Mouse (Mus musculus): ENCODE results near the gene Sinhcaf. TPM values are rescaled to one million over a fixed set of nuclear protein-coding genes. Genes with fewer than 3 reads are reported as not detected.

Gene Sinhcaf
- total and polyA plus RNA-seq, 2 experiments from 2014 or later: 19.1 to 19.2 TPM

GRCm38 (mm10) chr6:148986003-148986402 lies 39.7 kb upstream of the Sinhcaf start:
- Histone ChIP-seq H3K36me3 (ENCODE audit: insufficient read depth, low read length) (no peaks in the 10 kb centered on the region), H3K4me2 (ENCODE audit: low read depth, low read length) (no peak overlapping the region), H3K27ac (no peak overlapping the region), H3K4me3 (ENCODE audit: low read length) (no peak overlapping the region), H3K9ac (replicated peaks; ENCODE audit: low read length) (no peak overlapping the region), H3K27me3 (ENCODE audit: insufficient read depth, low read length) (no peaks in the 10 kb centered on the region), H3K9me3 (ENCODE audit: low read length) (no peaks in the 10 kb centered on the region), H3K4me1 (ENCODE audit: insufficient read depth, low read length) (no peaks in the 10 kb centered on the region)
- no peak for DNase-seq (ENCODE audit: low spot score)
- WGBS: 90% methylated on average over 4 of the region's 4 CpGs
- ATAC-seq: no peak
- TF ChIP-seq CTCF (IDR thresholded peaks at IDR 0.05; ENCODE audit: low read depth): no peak

GRCm38 (mm10) chr6:148980495-148980894 lies 34.2 kb upstream of the Sinhcaf start:
- no peak for ATAC-seq
- H3K9me3 ChIP-seq (ENCODE audit: low read length): no peaks in the 10 kb centered on the region
- WGBS: 62% methylated on average over 2 of the region's 3 CpGs

GRCm38 (mm10) chr6:148975096-148975495 lies 28.8 kb upstream of the Sinhcaf start:
- H3K36me3 ChIP-seq (ENCODE audit: insufficient read depth, low read length): no peaks in the 10 kb centered on the region
- no peak overlapping the region for H3K9ac ChIP-seq (replicated peaks; ENCODE audit: low read length)
- no peak for TF ChIP-seq CTCF (IDR thresholded peaks at IDR 0.05; ENCODE audit: low read depth)
- no peaks in the 10 kb centered on the region for H3K4me1 ChIP-seq (ENCODE audit: insufficient read depth, low read length)
- no peak for DNase-seq (ENCODE audit: low spot score)
- H3K9me3 ChIP-seq (ENCODE audit: low read length): no peaks in the 10 kb centered on the region
- ATAC-seq: no peak
- H3K4me3 ChIP-seq (ENCODE audit: low read length): no peak overlapping the region
- no peaks in the 10 kb centered on the region for H3K27me3 ChIP-seq (ENCODE audit: insufficient read depth, low read length)
- no peak overlapping the region for H3K27ac ChIP-seq
- 95% methylated on average over 3 of the region's 3 CpGs for WGBS
- H3K4me2 ChIP-seq (ENCODE audit: low read depth, low read length): no peak overlapping the region

More at GRCm38 (mm10) chr6:148980495-148980894, 34.2 kb upstream of the Sinhcaf start:
- Histone ChIP-seq H3K27me3 (ENCODE audit: insufficient read depth, low read length) (no peaks in the 10 kb centered on the region), H3K4me3 (ENCODE audit: low read length) (no peak overlapping the region), H3K9ac (replicated peaks; ENCODE audit: low read length) (no peak overlapping the region), H3K4me2 (ENCODE audit: low read depth, low read length) (no peak overlapping the region), H3K27ac (no peak overlapping the region), H3K36me3 (ENCODE audit: insufficient read depth, low read length) (no peaks in the 10 kb centered on the region), H3K4me1 (ENCODE audit: insufficient read depth, low read length) (no peaks in the 10 kb centered on the region)
- no peak for DNase-seq (ENCODE audit: low spot score)
- no peak for TF ChIP-seq CTCF (IDR thresholded peaks at IDR 0.05; ENCODE audit: low read depth)

- Histone ChIP-seq H3K36me3 (ENCODE audit: insufficient read depth, low read length) (no peaks in the 10 kb centered on the region), H3K27me3 (ENCODE audit: insufficient read depth, low read length) (no peaks in the 10 kb centered on the region), H3K27ac (no peak overlapping the region), H3K9me3 (ENCODE audit: low read length) (no peaks in the 10 kb centered on the region), H3K4me3 (ENCODE audit: low read length) (no peak overlapping the region), H3K4me1 (ENCODE audit: insufficient read depth, low read length) (no peaks in the 10 kb centered on the region), H3K9ac (replicated peaks; ENCODE audit: low read length) (no peak overlapping the region), H3K4me2 (ENCODE audit: low read depth, low read length) (no peak overlapping the region)
- ATAC-seq (no peak), DNase-seq (ENCODE audit: low spot score) (no peak)
- WGBS: 78% methylated on average over 2 of the region's 2 CpGs
- no peak for TF ChIP-seq CTCF (IDR thresholded peaks at IDR 0.05; ENCODE audit: low read depth)
Measured at GRCm38 (mm10) chr6:148972891-148973290, 26.6 kb upstream of the Sinhcaf start.

- Histone ChIP-seq H3K36me3 (ENCODE audit: insufficient read depth, low read length) (no peaks in the 10 kb centered on the region), H3K27ac (no peak overlapping the region), H3K9ac (replicated peaks; ENCODE audit: low read length) (no peak overlapping the region), H3K27me3 (ENCODE audit: insufficient read depth, low read length) (no peaks in the 10 kb centered on the region), H3K4me1 (ENCODE audit: insufficient read depth, low read length) (no peaks in the 10 kb centered on the region), H3K4me3 (ENCODE audit: low read length) (no peak overlapping the region), H3K4me2 (ENCODE audit: low read depth, low read length) (no peak overlapping the region), H3K9me3 (ENCODE audit: low read length) (no peaks in the 10 kb centered on the region)
- DNase-seq (ENCODE audit: low spot score) (no peak), ATAC-seq (no peak; the same call in 1 of the 2 replicates)
- WGBS: 30% methylated on average over 9 of the region's 9 CpGs
- TF ChIP-seq CTCF (IDR thresholded peaks at IDR 0.05; ENCODE audit: low read depth): no peak
Measured at GRCm38 (mm10) chr6:148972059-148972848, 26.0 kb upstream of the Sinhcaf start.

- Histone ChIP-seq H3K27me3 (ENCODE audit: insufficient read depth, low read length) (no peaks in the 10 kb centered on the region), H3K4me1 (ENCODE audit: insufficient read depth, low read length) (no peaks in the 10 kb centered on the region), H3K4me3 (ENCODE audit: low read length) (no peak overlapping the region), H3K9me3 (ENCODE audit: low read length) (no peaks in the 10 kb centered on the region), H3K9ac (replicated peaks; ENCODE audit: low read length) (no peak overlapping the region), H3K4me2 (ENCODE audit: low read depth, low read length) (no peak overlapping the region), H3K27ac (no peak overlapping the region), H3K36me3 (ENCODE audit: insufficient read depth, low read length) (no peaks in the 10 kb centered on the region)
- TF ChIP-seq CTCF (IDR thresholded peaks at IDR 0.05; ENCODE audit: low read depth): no peak
- DNase-seq (ENCODE audit: low spot score): no peak
- ATAC-seq: no peak
- WGBS: 38% methylated on average over 9 of the region's 9 CpGs
Measured at GRCm38 (mm10) chr6:148971385-148971940, 25.2 kb upstream of the Sinhcaf start.

- Histone ChIP-seq H3K4me3 (ENCODE audit: low read length) (no peak overlapping the region), H3K27me3 (ENCODE audit: insufficient read depth, low read length) (no peaks in the 10 kb centered on the region), H3K4me1 (ENCODE audit: insufficient read depth, low read length) (no peaks in the 10 kb centered on the region), H3K9me3 (ENCODE audit: low read length) (no peaks in the 10 kb centered on the region), H3K9ac (replicated peaks; ENCODE audit: low read length) (no peak overlapping the region), H3K27ac (no peak overlapping the region), H3K4me2 (ENCODE audit: low read depth, low read length) (no peak overlapping the region), H3K36me3 (ENCODE audit: insufficient read depth, low read length) (no peaks in the 10 kb centered on the region)
- TF ChIP-seq CTCF (IDR thresholded peaks at IDR 0.05; ENCODE audit: low read depth): no peak
- ATAC-seq (no peak), DNase-seq (ENCODE audit: low spot score) (no peak)
- WGBS: 68% methylated on average over 1 of the region's 1 CpGs
Measured at GRCm38 (mm10) chr6:148961285-148961684, 15.0 kb upstream of the Sinhcaf start.
